Mouse (Mus musculus): ENCODE results near the gene Sh2b3. TPM values are rescaled to one million over a fixed set of nuclear protein-coding genes. Genes with fewer than 3 reads are reported as not detected.

Sh2b3 gene
- polyA plus RNA-seq, 1 experiment from 2014 or later = 10.2 TPM

DNA sequence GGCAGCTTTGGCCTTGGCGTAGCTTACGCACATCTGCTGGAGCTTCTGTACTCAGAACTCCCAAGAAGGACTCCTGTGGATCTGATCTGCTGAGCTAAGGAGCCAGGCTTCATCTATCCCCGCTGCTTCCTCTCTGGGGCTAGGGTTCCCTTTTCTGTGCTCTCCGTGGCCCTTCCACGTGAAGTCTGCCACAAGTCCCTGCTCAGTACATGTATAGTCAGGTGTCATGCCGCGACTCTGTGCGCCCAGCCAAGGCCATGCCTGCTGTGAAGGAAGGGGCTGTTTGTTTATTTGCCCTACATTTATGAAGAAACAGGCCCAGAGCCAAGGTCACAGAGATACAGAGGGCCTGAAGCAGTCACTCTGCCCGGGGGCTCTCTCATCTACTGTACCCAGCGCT is 4.5 kb upstream of the Sh2b3 start:
- Histone ChIP-seq H3K27ac (replicated peaks; ENCODE audit: low read depth, low read length) (no peak overlapping the region), H3K27me3 (ENCODE audit: control insufficient read depth, insufficient read depth, low read length) (peaks cover 21% of the 10 kb centered on the region), H3K9ac (ENCODE audit: low read length) (no peak overlapping the region), H3K4me1 (ENCODE audit: control insufficient read depth, insufficient read depth, low read length) (peaks cover 12% of the 10 kb centered on the region), H3K9me3 (ENCODE audit: control insufficient read depth, low read length) (no peaks in the 10 kb centered on the region), H3K4me3 (ENCODE audit: low read depth, low read length) (no peak overlapping the region), H3K36me3 (ENCODE audit: control insufficient read depth, insufficient read depth, low read length) (no peaks in the 10 kb centered on the region), H3K4me2 (ENCODE audit: low read depth, severe bottlenecking) (no peak overlapping the region)
- 46% methylated on average over 10 of the region's 10 CpGs for WGBS
- ATAC-seq (ENCODE audit: insufficient number of reproducible peaks, low FRiP score, low TSS enrichment, low read depth) = no peak
- no peak for DNase-seq (ENCODE audit: low spot score)

GRCm38 (mm10) chr5:121841516-121841915 is 4.1 kb upstream of the Sh2b3 start:
- no peak for DNase-seq (ENCODE audit: low spot score)
- Histone ChIP-seq H3K9ac (ENCODE audit: low read length) (no peak overlapping the region), H3K27me3 (ENCODE audit: control insufficient read depth, insufficient read depth, low read length) (peaks cover 21% of the 10 kb centered on the region), H3K36me3 (ENCODE audit: control insufficient read depth, insufficient read depth, low read length) (no peaks in the 10 kb centered on the region), H3K4me3 (ENCODE audit: low read depth, low read length) (no peak overlapping the region), H3K9me3 (ENCODE audit: control insufficient read depth, low read length) (no peaks in the 10 kb centered on the region), H3K27ac (replicated peaks; ENCODE audit: low read depth, low read length) (no peak overlapping the region), H3K4me1 (ENCODE audit: control insufficient read depth, insufficient read depth, low read length) (peaks cover 12% of the 10 kb centered on the region), H3K4me2 (ENCODE audit: low read depth, severe bottlenecking) (no peak overlapping the region)
- ATAC-seq (ENCODE audit: insufficient number of reproducible peaks, low FRiP score, low TSS enrichment, low read depth) = no peak
- WGBS = 88% methylated on average over 9 of the region's 9 CpGs

DNA sequence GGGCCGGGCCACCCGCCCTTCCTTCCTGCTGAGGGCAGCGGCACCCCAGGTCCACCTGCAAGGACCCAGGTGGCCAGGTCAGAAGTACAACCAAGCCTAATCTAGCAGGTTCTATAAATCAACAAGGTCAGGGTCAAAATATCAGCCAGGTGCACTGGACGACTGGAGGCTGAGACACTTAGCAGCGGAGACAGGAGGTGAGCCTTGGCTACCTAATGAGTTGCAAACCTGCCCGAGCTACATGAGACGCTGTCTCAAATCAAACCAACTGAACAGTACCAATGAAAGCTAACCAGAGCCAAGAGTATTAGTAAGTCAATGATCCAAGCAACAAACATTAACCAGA is 1.7 kb upstream of the Sh2b3 start:
- Histone ChIP-seq H3K9ac (ENCODE audit: low read length) (no peak overlapping the region; the same call in 1 of the 2 replicates), H3K9me3 (ENCODE audit: control insufficient read depth, low read length) (no peaks in the 10 kb centered on the region), H3K36me3 (ENCODE audit: control insufficient read depth, insufficient read depth, low read length) (no peaks in the 10 kb centered on the region), H3K27me3 (ENCODE audit: control insufficient read depth, insufficient read depth, low read length) (peaks cover 21% of the 10 kb centered on the region), H3K4me1 (ENCODE audit: control insufficient read depth, insufficient read depth, low read length) (peaks cover 26% of the 10 kb centered on the region), H3K27ac (replicated peaks; ENCODE audit: low read depth, low read length) (no peak overlapping the region), H3K4me2 (ENCODE audit: low read depth, severe bottlenecking) (peak overlapping the region; percentile 97), H3K4me3 (ENCODE audit: low read depth, low read length) (peak overlapping the region; percentile 74)
- ATAC-seq (ENCODE audit: insufficient number of reproducible peaks, low FRiP score, low TSS enrichment, low read depth) = no peak
- WGBS = 18% methylated on average over 7 of the region's 7 CpGs
- DNase-seq (ENCODE audit: low spot score) = no peak

DNA sequence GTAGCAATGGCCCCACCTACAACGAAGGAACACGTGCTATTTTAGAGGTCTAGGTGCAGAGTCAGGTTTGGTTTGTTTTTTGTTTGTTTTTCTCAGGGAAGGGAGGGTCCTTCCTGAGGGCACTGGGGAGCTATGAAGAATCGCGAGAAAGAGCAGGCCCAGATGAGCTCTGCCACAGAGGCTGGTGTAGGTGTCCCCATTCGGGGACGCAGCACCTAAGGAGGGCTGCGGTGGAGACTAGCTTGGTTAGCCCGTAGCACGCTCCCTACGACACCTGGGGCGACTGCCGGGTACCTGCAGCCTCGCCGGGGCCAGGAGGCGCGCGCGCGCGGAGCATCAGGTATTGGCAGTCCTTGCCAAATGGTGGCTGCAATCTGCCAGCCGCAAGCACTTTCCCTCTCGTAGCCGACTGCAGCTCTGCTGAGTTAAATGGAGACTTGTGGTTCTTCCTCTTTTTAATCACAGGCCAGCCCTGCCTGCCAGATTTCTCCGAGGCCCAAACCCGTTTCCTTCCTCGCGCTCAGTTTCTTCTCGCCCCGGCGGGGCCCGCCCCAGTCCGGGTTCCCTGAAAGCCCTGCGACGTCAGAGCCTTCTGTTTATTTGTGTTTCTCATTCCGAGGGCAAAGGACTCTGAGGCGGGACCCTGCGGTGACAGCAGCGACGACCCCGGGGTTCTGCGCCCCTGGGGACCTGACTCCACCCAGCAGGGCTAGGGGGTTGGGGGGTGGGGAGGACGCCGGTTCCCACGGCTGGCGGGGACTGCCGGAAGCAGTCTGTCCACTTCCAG is 1.1 kb upstream of the Sh2b3 start:
- no peak overlapping the region for H3K27ac ChIP-seq (replicated peaks; ENCODE audit: low read depth, low read length)
- peak; percentile 54 for DNase-seq (ENCODE audit: low spot score)

GRCm38 (mm10) chr5:121836692-121837415 is 592 bp downstream of the Sh2b3 start:
- Histone ChIP-seq H3K4me3 (ENCODE audit: low read depth, low read length) (peak overlapping the region; percentile 74), H3K36me3 (ENCODE audit: control insufficient read depth, insufficient read depth, low read length) (no peaks in the 10 kb centered on the region), H3K4me1 (ENCODE audit: control insufficient read depth, insufficient read depth, low read length) (peaks cover 32% of the 10 kb centered on the region), H3K27ac (replicated peaks; ENCODE audit: low read depth, low read length) (peak overlapping the region; percentile 1; the same call in 1 of the 2 replicates), H3K9ac (ENCODE audit: low read length) (peak overlapping the region; percentile 64), H3K4me2 (ENCODE audit: low read depth, severe bottlenecking) (peak overlapping the region; percentile 97), H3K27me3 (ENCODE audit: control insufficient read depth, insufficient read depth, low read length) (0 out of 2 replicates have a peak, but pooled peaks cover 11% of the 10 kb centered on the region), H3K9me3 (ENCODE audit: control insufficient read depth, low read length) (no peaks in the 10 kb centered on the region)
- under 1% methylated on average over 71 of the region's 77 CpGs for WGBS
- ATAC-seq (ENCODE audit: insufficient number of reproducible peaks, low FRiP score, low TSS enrichment, low read depth) = peak; percentile 63
- peak; percentile 90 for DNase-seq (ENCODE audit: low spot score)

More for the DNA sequence above, 1.1 kb upstream of the Sh2b3 start:
- no peaks in the 10 kb centered on the region for H3K36me3 ChIP-seq (ENCODE audit: control insufficient read depth, insufficient read depth, low read length)
- no peak for ATAC-seq (ENCODE audit: insufficient number of reproducible peaks, low FRiP score, low TSS enrichment, low read depth)
- H3K4me3 ChIP-seq (ENCODE audit: low read depth, low read length) = peak overlapping the region; percentile 74
- H3K4me1 ChIP-seq (ENCODE audit: control insufficient read depth, insufficient read depth, low read length) = peaks cover 32% of the 10 kb centered on the region
- under 1% methylated on average over 46 of the region's 46 CpGs for WGBS
- H3K27me3 ChIP-seq (ENCODE audit: control insufficient read depth, insufficient read depth, low read length) = peaks cover 17% of the 10 kb centered on the region
- peak overlapping the region; percentile 34 for H3K9ac ChIP-seq (ENCODE audit: low read length)
- H3K9me3 ChIP-seq (ENCODE audit: control insufficient read depth, low read length) = no peaks in the 10 kb centered on the region
- peak overlapping the region; percentile 97 for H3K4me2 ChIP-seq (ENCODE audit: low read depth, severe bottlenecking)

GRCm38 (mm10) chr5:121835949-121836691 is 1.3 kb downstream of the Sh2b3 start:
- Histone ChIP-seq H3K4me2 (ENCODE audit: low read depth, severe bottlenecking) (peak overlapping the region; percentile 97), H3K9ac (ENCODE audit: low read length) (peak overlapping the region; percentile 64), H3K36me3 (ENCODE audit: control insufficient read depth, insufficient read depth, low read length) (no peaks in the 10 kb centered on the region), H3K9me3 (ENCODE audit: control insufficient read depth, low read length) (no peaks in the 10 kb centered on the region), H3K27ac (replicated peaks; ENCODE audit: low read depth, low read length) (no peak overlapping the region; the same call in 1 of the 2 replicates), H3K4me1 (ENCODE audit: control insufficient read depth, insufficient read depth, low read length) (peaks cover 32% of the 10 kb centered on the region), H3K4me3 (ENCODE audit: low read depth, low read length) (peak overlapping the region; percentile 74), H3K27me3 (ENCODE audit: control insufficient read depth, insufficient read depth, low read length) (0 out of 2 replicates have a peak, but pooled peaks cover 11% of the 10 kb centered on the region)
- ATAC-seq (ENCODE audit: insufficient number of reproducible peaks, low FRiP score, low TSS enrichment, low read depth) = no peak; the same call in 1 of the 2 replicates
- under 1% methylated on average over 44 of the region's 51 CpGs for WGBS
- DNase-seq (ENCODE audit: low spot score) = peak; percentile 51

- ATAC-seq (ENCODE audit: insufficient number of reproducible peaks, low FRiP score, low TSS enrichment, low read depth) (no peak), DNase-seq (ENCODE audit: low spot score) (no peak)
- H3K9me3 ChIP-seq (ENCODE audit: control insufficient read depth, low read length) = no peaks in the 10 kb centered on the region
- H3K4me1 ChIP-seq (ENCODE audit: control insufficient read depth, insufficient read depth, low read length) = peaks cover 32% of the 10 kb centered on the region
- peak overlapping the region; percentile 74 for H3K4me3 ChIP-seq (ENCODE audit: low read depth, low read length)
- WGBS = 23% methylated on average over 12 of the region's 12 CpGs
- no peak overlapping the region for H3K27ac ChIP-seq (replicated peaks; ENCODE audit: low read depth, low read length)
- 0 out of 2 replicates have a peak, but pooled peaks cover 11% of the 10 kb centered on the region for H3K27me3 ChIP-seq (ENCODE audit: control insufficient read depth, insufficient read depth, low read length)
- H3K9ac ChIP-seq (ENCODE audit: low read length) = no peak overlapping the region
- H3K36me3 ChIP-seq (ENCODE audit: control insufficient read depth, insufficient read depth, low read length) = no peaks in the 10 kb centered on the region
- peak overlapping the region; percentile 97 for H3K4me2 ChIP-seq (ENCODE audit: low read depth, severe bottlenecking)
These were observed 2.3 kb downstream of the Sh2b3 start for GRCm38 (mm10) chr5:121834991-121835747.
